Comparison of ENCODE assay signal across 9 mouse cellular contexts in the genomic region with DNA sequence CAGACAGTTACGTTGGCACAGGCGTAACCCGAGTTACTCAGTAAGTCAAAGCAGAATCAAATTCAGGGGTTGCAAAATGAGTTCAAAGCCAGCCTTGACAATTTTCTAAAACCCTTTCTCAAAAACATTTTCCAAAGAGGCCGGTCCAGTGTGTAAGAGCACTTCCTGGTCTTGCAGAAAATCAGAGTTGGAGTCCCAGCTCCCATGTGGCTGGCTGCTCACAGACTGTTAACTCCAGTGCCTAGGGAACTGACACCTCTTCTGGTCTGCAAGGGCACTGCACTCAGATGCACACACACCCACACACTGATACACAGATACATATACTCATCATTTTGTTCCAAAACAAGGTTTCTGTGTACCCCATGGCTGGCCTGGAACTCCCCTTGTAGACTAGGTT. TPM values are rescaled to one million over a fixed set of nuclear protein-coding genes. Genes with fewer than 3 reads are reported as not detected.
DNase-seq lines count a peak whose midpoint lies in the region; ATAC-seq and TF ChIP-seq lines count a peak whose summit lies in the region.
"Had no signal": no experiment of that assay in that cellular context is flagged by ENCODE, and none has a peak within 500 bp of the region (broad histone marks: within the 10 kb centered on the region; RNA-seq: fewer than 3 reads in every experiment).

No protein-coding gene starts in this region.

- ATAC-seq in hindbrain, postnatal 0 days = no peak

- no peaks in the 10 kb centered on the region for H3K36me3 ChIP-seq in kidney, adult 2 months (ENCODE audit: control insufficient read depth, insufficient read depth, low read length)
- H3K36me3 ChIP-seq in hindbrain, postnatal 0 days (ENCODE audit: insufficient read depth, low read length) = peaks cover 17% of the 10 kb centered on the region; the same call in 1 of the 2 replicates
- H3K36me3 ChIP-seq in myocyte (ENCODE audit: control insufficient read depth, insufficient read depth) = peaks cover 11% of the 10 kb centered on the region

- H3K4me3 ChIP-seq in kidney, adult 2 months (ENCODE audit: insufficient read depth, low read depth, low read length) = no peak overlapping the region
- H3K4me3 ChIP-seq in hindbrain, postnatal 0 days (ENCODE audit: low read length) = peak overlapping the region; percentile 74
- peak overlapping the region; percentile 78 for H3K4me3 ChIP-seq in myocyte

- peaks cover 62% of the 10 kb centered on the region for H3K79me2 ChIP-seq in myocyte (ENCODE audit: control insufficient read depth, insufficient read depth)

- H3K4me2 ChIP-seq in hindbrain, postnatal 0 days (ENCODE audit: low read depth, low read length) = peak overlapping the region; percentile 60
- peak overlapping the region; percentile 94 for H3K4me2 ChIP-seq in myocyte (ENCODE audit: low read depth)

- no peak for DNase-seq in kidney, adult 2 months
- DNase-seq in kidney, postnatal 10 days = no peak
- peak; percentile 71 for DNase-seq in ZHBTc4 (ENCODE audit: low read depth, low spot score)
- no peak for DNase-seq in hindbrain, postnatal 0 days (ENCODE audit: low spot score)
- no peak for DNase-seq in right cerebral cortex, adult 2 months (ENCODE audit: low spot score in 2 of 2)
- no peak for DNase-seq in retina, embryonic 14.5 days (ENCODE audit: low spot score)
- DNase-seq in gastrocnemius, postnatal 4 days (ENCODE audit: low spot score in 2 of 2) = no peak
- DNase-seq: kidney, postnatal 36 days had no signal

- no peak for TF ChIP-seq POLR2A in kidney, adult 2 months (IDR thresholded peaks at IDR 0.05; ENCODE audit: low read depth, low read length)
- TF ChIP-seq POLR2A in myocyte (IDR thresholded peaks at IDR 0.05; ENCODE audit: insufficient read length, low read depth) = no peak

- H3K27ac ChIP-seq in kidney, adult 2 months (ENCODE audit: insufficient read depth, low read depth, low read length) = no peak overlapping the region
- peak overlapping the region; percentile 97 for H3K27ac ChIP-seq in hindbrain, postnatal 0 days

- no peaks in the 10 kb centered on the region for H3K27me3 ChIP-seq in kidney, adult 2 months (replicated peaks; ENCODE audit: control insufficient read depth, insufficient read depth, low read length)
- no peaks in the 10 kb centered on the region for H3K27me3 ChIP-seq in hindbrain, postnatal 0 days (ENCODE audit: insufficient read depth, low read length)
- no peaks in the 10 kb centered on the region for H3K27me3 ChIP-seq in myocyte (ENCODE audit: control insufficient read depth, insufficient read depth, insufficient read length)

- peak overlapping the region; percentile 92 for H3K9ac ChIP-seq in hindbrain, postnatal 0 days (replicated peaks; ENCODE audit: low read length)

- WGBS in kidney, adult 2 months = 94% methylated on average over 4 of the region's 4 CpGs
- WGBS in hindbrain, postnatal 0 days = 95% methylated on average over 4 of the region's 4 CpGs

- no peaks in the 10 kb centered on the region for H3K9me3 ChIP-seq in hindbrain, postnatal 0 days (ENCODE audit: low read length)

- peaks cover 16% of the 10 kb centered on the region; the same call in 1 of the 2 replicates for H3K4me1 ChIP-seq in kidney, adult 2 months (ENCODE audit: control insufficient read depth, insufficient read depth, low read length)
- H3K4me1 ChIP-seq in hindbrain, postnatal 0 days (ENCODE audit: insufficient read depth, low read length) = peaks cover 24% of the 10 kb centered on the region

- no peak overlapping the region for H3ac ChIP-seq in myocyte (ENCODE audit: control insufficient read depth, insufficient read length)

- TF ChIP-seq CTCF in kidney, adult 2 months (conservative IDR thresholded peaks at IDR 0.05; ENCODE audit: insufficient read depth, insufficient read length, low read depth, low read length) = 0 out of 2 replicates have a peak, but pooled peaks have one; percentile 6
- TF ChIP-seq CTCF in hindbrain, postnatal 0 days (IDR thresholded peaks at IDR 0.05; ENCODE audit: low read depth) = 0 out of 2 replicates have a peak, but pooled peaks have one; percentile 34

TF ChIP-seq in myocyte, 11 proteins besides CTCF, POLR2A, EP300 and RAD21:
- no peak for TF ChIP-seq USF1 (IDR thresholded peaks at IDR 0.05; ENCODE audit: low read depth)
- TF ChIP-seq SRF (IDR thresholded peaks at IDR 0.05; ENCODE audit: control insufficient read depth, insufficient read length, low read depth) = no peak
- TF ChIP-seq POLR2AphosphoS2 (IDR thresholded peaks at IDR 0.05; ENCODE audit: insufficient read length, low read depth) = peak; percentile 35
- no peak for TF ChIP-seq TCF12 (IDR thresholded peaks at IDR 0.05; ENCODE audit: insufficient read depth, poor library complexity, severe bottlenecking)
- TF ChIP-seq E2F4 (IDR thresholded peaks at IDR 0.05; ENCODE audit: insufficient read depth) = no peak

RNA-seq across cellular contexts. Expression of gene Srrt, which starts 0.9 kb away (rescaled TPM):
- 83.0 and 86.9 TPM in 2 replicates for polyA plus RNA-seq in kidney, adult 2 months (2012; rRNA removed)
- 82.9 and 98.9 TPM in 2 replicates for total RNA-seq in hindbrain, postnatal 0 days (2014; rRNA removed)
- polyA plus RNA-seq in hindbrain, postnatal 0 days (2015; fragmentation: Nextera tagmentation; extraction: Ambion mirVana) = 55.5 and 57.0 TPM in 2 replicates
- polyA plus RNA-seq in myocyte (2012; fragmentation: generic; extraction: Trizol) = 59.0 TPM
- total RNA-seq in gastrocnemius, postnatal 4 days (2021) = 100 to 1,000 TPM; 113 to 138 TPM

RNA-seq across cellular contexts. Expression of gene Trip6, which starts 5.8 kb away (rescaled TPM):
- polyA plus RNA-seq in kidney, adult 2 months (2012; rRNA removed) = 53.2 and 60.2 TPM in 2 replicates
- total RNA-seq in hindbrain, postnatal 0 days (2014; rRNA removed) = 14.3 and 15.0 TPM in 2 replicates
- 13.9 and 15.5 TPM in 2 replicates for polyA plus RNA-seq in hindbrain, postnatal 0 days (2015; fragmentation: Nextera tagmentation; extraction: Ambion mirVana)
- polyA plus RNA-seq in myocyte (2012; fragmentation: generic; extraction: Trizol) = 46.2 TPM
- total RNA-seq in gastrocnemius, postnatal 4 days (2021) = 10 to 100 TPM; 31.2 to 31.9 TPM

RNA-seq across cellular contexts. Expression of gene Ufsp1, which starts 13.9 kb away (rescaled TPM):
- polyA plus RNA-seq in kidney, adult 2 months (2012; rRNA removed) = 17.3 and 18.4 TPM in 2 replicates
- total RNA-seq in hindbrain, postnatal 0 days (2014; rRNA removed) = 35.5 TPM in 2 replicates
- polyA plus RNA-seq in hindbrain, postnatal 0 days (2015; fragmentation: Nextera tagmentation; extraction: Ambion mirVana) = 32.1 and 33.3 TPM in 2 replicates
- 9.0 TPM for polyA plus RNA-seq in myocyte (2012; fragmentation: generic; extraction: Trizol)
- total RNA-seq in gastrocnemius, postnatal 4 days (2021) = 10 to 100 TPM; 47.7 to 51.2 TPM

RNA-seq across cellular contexts. Expression of gene Ache, which starts 21.0 kb away (rescaled TPM):
- polyA plus RNA-seq in kidney, adult 2 months (2012; rRNA removed) = 4.7 and 5.1 TPM in 2 replicates
- 210 and 219 TPM in 2 replicates for total RNA-seq in hindbrain, postnatal 0 days (2014; rRNA removed)
- polyA plus RNA-seq in hindbrain, postnatal 0 days (2015; fragmentation: Nextera tagmentation; extraction: Ambion mirVana) = 151 and 157 TPM in 2 replicates
- 10.9 TPM for polyA plus RNA-seq in myocyte (2012; fragmentation: generic; extraction: Trizol)
- 10 to 100 TPM; 68.5 to 78.9 TPM for total RNA-seq in gastrocnemius, postnatal 4 days (2021)

RNA-seq across cellular contexts. Expression of gene Slc12a9, which starts 25.0 kb away (rescaled TPM):
- 21.6 and 25.9 TPM in 2 replicates for polyA plus RNA-seq in kidney, adult 2 months (2012; rRNA removed)
- total RNA-seq in hindbrain, postnatal 0 days (2014; rRNA removed) = 32.6 and 41.3 TPM in 2 replicates
- polyA plus RNA-seq in hindbrain, postnatal 0 days (2015; fragmentation: Nextera tagmentation; extraction: Ambion mirVana) = 27.3 and 27.6 TPM in 2 replicates
- 7.9 TPM for polyA plus RNA-seq in myocyte (2012; fragmentation: generic; extraction: Trizol)
- total RNA-seq in gastrocnemius, postnatal 4 days (2021) = 10 to 100 TPM in 1 of 2 experiments, 1 to 10 TPM in 1; 8.2 to 10.3 TPM
